Mouse (Mus musculus) lung, postnatal 0 days (tissue): ENCODE measurements around the gene Ltbr. TPM values are rescaled to one million over a fixed set of nuclear protein-coding genes. Genes with fewer than 3 reads are reported as not detected.
A peak's percentile ranks its signal among the peaks of the same experiment; 100 is the strongest.

Experiments
- ATAC-seq: fragments of 200-750 bp; cut with Nextera tagmentation; 2 replicates; pipeline ENCODE4 v1.8.0; 2017; ENCODE audit warnings: moderate library complexity
- DNase-seq: peaks from one replicate; pipeline ENCODE4 v3.0.0-alpha.2; 2016; ENCODE audit warnings: low spot score
- H3K27ac ChIP-seq: fragments of 300-500 bp; sonication (generic); 2 replicates; pipeline ENCODE4 v1.5.1; 2014; ENCODE audit warnings: antibody characterized with exemption, mild to moderate bottlenecking, low read length, mixed read lengths
- H3K27me3 ChIP-seq: fragments of 300-500 bp; sonication (generic); replicated peaks from 2 replicates; pipeline ENCODE4 v1.6.1; 2014; ENCODE audit warnings: low read length, mixed read lengths; ENCODE audit not compliant: insufficient read depth
- H3K36me3 ChIP-seq: fragments of 300-500 bp; sonication (generic); 2 replicates; pipeline ENCODE4 v1.6.1; 2014; ENCODE audit warnings: low read length, mixed read lengths; ENCODE audit not compliant: insufficient read depth
- H3K4me1 ChIP-seq: fragments of 300-500 bp; sonication (generic); 2 replicates; pipeline ENCODE4 v1.6.1; 2014; ENCODE audit warnings: antibody characterized with exemption, low read depth, low read length, mixed read lengths; ENCODE audit not compliant: insufficient read depth
- H3K4me2 ChIP-seq: fragments of 300-500 bp; sonication (generic); replicated peaks from 2 replicates; pipeline ENCODE4 v1.6.1; 2014; ENCODE audit warnings: low read depth, mild to moderate bottlenecking, low read length, moderate library complexity, mixed read lengths
- H3K4me3 ChIP-seq: fragments of 300-500 bp; sonication (generic); 2 replicates; pipeline ENCODE4 v1.5.1; 2014; ENCODE audit warnings: low read depth, low read length
- H3K9ac ChIP-seq: fragments of 300-500 bp; sonication (generic); replicated peaks from 2 replicates; pipeline ENCODE4 v1.6.1; 2014; ENCODE audit warnings: low read depth, mild to moderate bottlenecking
- H3K9me3 ChIP-seq: fragments of 300-500 bp; sonication (generic); 2 replicates; pipeline ENCODE4 v1.6.1; 2016; ENCODE audit warnings: low read length, mixed read lengths
- CTCF ChIP-seq: IDR thresholded peaks from 2 replicates; pipeline ENCODE4 v1.5.1; 2016; ENCODE audit warnings: antibody characterized with exemption, mild to moderate bottlenecking
- EP300 ChIP-seq: IDR thresholded peaks from 2 replicates; pipeline ENCODE4 v1.6.1; 2016; ENCODE audit warnings: antibody characterized with exemption, mild to moderate bottlenecking, control low read depth
- WGBS: fragments of 180-500 bp; shearing (Covaris S2); extraction: QIAGEN DNeasy Blood & Tissue Kit; methylation state at CpG from one replicate; pipeline ENCODE4 v1.1.7; 2014; 5-methylcytosine and 5-hydroxymethylcytosine counted together
- polyA plus RNA-seq: library from polyadenylated mRNA; unstranded; fragments of >200 nt; fragmentation: Nextera tagmentation; extraction: Ambion mirVana; gene quantifications from 2 replicates; pipeline ENCODE4 v1.2.1, GENCODE M21; 2015

Ltbr gene
- polyA plus RNA-seq, 1 experiment from 2014 or later, result 100 TPM

- Histone ChIP-seq H3K27me3 (no peaks in the 10 kb centered on the region), H3K4me2 (no peak overlapping the region), H3K9me3 (no peaks in the 10 kb centered on the region), H3K9ac (no peak overlapping the region), H3K36me3 (peaks cover 10% of the 10 kb centered on the region), H3K27ac (peak overlapping the region; percentile 58), H3K4me3 (no peak overlapping the region), H3K4me1 (no peaks in the 10 kb centered on the region; the same call in 1 of the 2 replicates)
- peak; percentile 66 for DNase-seq
- WGBS, result 40% methylated on average over 24 of the region's 24 CpGs
- peak; percentile 81 for ATAC-seq
- no peak for TF ChIP-seq CTCF
- peak; percentile 7; the same call in 1 of the 2 replicates for TF ChIP-seq EP300
Observed at GRCm38 (mm10) chr6:125302231-125302982, 11.3 kb downstream of the Ltbr start.

- Histone ChIP-seq H3K4me3 (no peak overlapping the region), H3K27me3 (no peaks in the 10 kb centered on the region), H3K27ac (no peak overlapping the region), H3K4me1 (no peaks in the 10 kb centered on the region; the same call in 1 of the 2 replicates), H3K4me2 (no peak overlapping the region), H3K9me3 (no peaks in the 10 kb centered on the region), H3K9ac (no peak overlapping the region), H3K36me3 (no peaks in the 10 kb centered on the region)
- no peak for DNase-seq
- TF ChIP-seq EP300, result no peak
- no peak for TF ChIP-seq CTCF
- WGBS, result 75% methylated on average over 1 of the region's 1 CpGs
- no peak for ATAC-seq
Observed at GRCm38 (mm10) chr6:125300982-125301381, 12.7 kb downstream of the Ltbr start.

GRCm38 (mm10) chr6:125297149-125297820 lies 16.4 kb downstream of the Ltbr start:
- no peak for ATAC-seq
- no peaks in the 10 kb centered on the region for H3K9me3 ChIP-seq
- H3K27ac ChIP-seq, result no peak overlapping the region
- 68% methylated on average over 5 of the region's 5 CpGs for WGBS
- no peaks in the 10 kb centered on the region for H3K27me3 ChIP-seq
- H3K36me3 ChIP-seq, result no peaks in the 10 kb centered on the region
- no peak for DNase-seq
- H3K4me3 ChIP-seq, result no peak overlapping the region
- H3K4me2 ChIP-seq, result no peak overlapping the region
- TF ChIP-seq EP300 (no peak), CTCF (no peak)
- no peak overlapping the region for H3K9ac ChIP-seq
- no peaks in the 10 kb centered on the region for H3K4me1 ChIP-seq

- 64% methylated on average over 4 of the region's 4 CpGs for WGBS
- Histone ChIP-seq H3K4me3 (no peak overlapping the region), H3K27me3 (no peaks in the 10 kb centered on the region), H3K9me3 (no peaks in the 10 kb centered on the region), H3K36me3 (no peaks in the 10 kb centered on the region), H3K27ac (no peak overlapping the region), H3K4me2 (no peak overlapping the region), H3K9ac (no peak overlapping the region), H3K4me1 (no peaks in the 10 kb centered on the region)
- ATAC-seq (no peak), DNase-seq (no peak)
- TF ChIP-seq CTCF (no peak), EP300 (no peak)
Observed at GRCm38 (mm10) chr6:125294049-125294448, 19.6 kb downstream of the Ltbr start.

- Histone ChIP-seq H3K27ac (no peak overlapping the region), H3K4me3 (no peak overlapping the region), H3K27me3 (no peaks in the 10 kb centered on the region), H3K4me1 (no peaks in the 10 kb centered on the region), H3K4me2 (no peak overlapping the region), H3K9ac (no peak overlapping the region), H3K9me3 (no peaks in the 10 kb centered on the region), H3K36me3 (no peaks in the 10 kb centered on the region)
- no peak for DNase-seq
- 69% methylated on average over 7 of the region's 7 CpGs for whole genome bisulfite sequencing
- TF ChIP-seq EP300 (no peak), CTCF (no peak)
- no peak for ATAC-seq
Observed at GRCm38 (mm10) chr6:125292256-125292655, 21.4 kb downstream of the Ltbr start.

- 79% methylated on average over 4 of the region's 4 CpGs for WGBS
- H3K27me3 ChIP-seq, result no peaks in the 10 kb centered on the region
- no peak overlapping the region for H3K4me2 ChIP-seq
- no peaks in the 10 kb centered on the region for H3K9me3 ChIP-seq
- H3K36me3 ChIP-seq, result no peaks in the 10 kb centered on the region
- no peak for TF ChIP-seq EP300
- no peak for TF ChIP-seq CTCF
- no peak overlapping the region for H3K27ac ChIP-seq
- H3K4me3 ChIP-seq, result no peak overlapping the region
- no peaks in the 10 kb centered on the region for H3K4me1 ChIP-seq
- H3K9ac ChIP-seq, result no peak overlapping the region
- ATAC-seq (no peak), DNase-seq (no peak)
Observed at GRCm38 (mm10) chr6:125291329-125291728, 22.4 kb downstream of the Ltbr start.
